Mouse (Mus musculus) heart, embryonic 13.5 days (tissue): ENCODE data around the gene Cryba2. TPM values are rescaled to one million over a fixed set of nuclear protein-coding genes. Genes with fewer than 3 reads are reported as not detected.
A peak's percentile ranks its signal among the peaks of the same experiment; 100 is the strongest.

Source experiments
- ATAC-seq: fragments of 200-750 bp; cut with Nextera tagmentation; 2 replicates; pipeline ENCODE4 v1.8.0; 2017; ENCODE audit warnings: moderate TSS enrichment; ENCODE audit not compliant: insufficient number of reproducible peaks, low FRiP score, low TSS enrichment; ENCODE audit errors: extremely low read depth
- H3K27ac ChIP-seq: fragments of 300-500 bp; sonication (generic); replicated peaks from 2 replicates; pipeline ENCODE4 v1.5.1; 2015; ENCODE audit warnings: moderate library complexity, mild to moderate bottlenecking, inconsistent platforms
- H3K27me3 ChIP-seq: fragments of 300-500 bp; sonication (generic); replicated peaks from 2 replicates; pipeline ENCODE4 v1.6.1; 2015; ENCODE audit warnings: mild to moderate bottlenecking, inconsistent platforms
- H3K36me3 ChIP-seq: fragments of 300-500 bp; sonication (generic); 2 replicates; pipeline ENCODE4 v1.6.1; 2015; ENCODE audit warnings: mild to moderate bottlenecking, inconsistent platforms
- H3K4me1 ChIP-seq: fragments of 300-500 bp; sonication (generic); 2 replicates; pipeline ENCODE4 v1.6.1; 2015; ENCODE audit warnings: inconsistent platforms
- H3K4me2 ChIP-seq: fragments of 300-500 bp; sonication (generic); 2 replicates; pipeline ENCODE4 v1.6.1; 2015; ENCODE audit warnings: inconsistent platforms, mild to moderate bottlenecking, moderate library complexity
- H3K4me3 ChIP-seq: fragments of 300-500 bp; sonication (generic); 2 replicates; pipeline ENCODE4 v1.5.1; 2015; ENCODE audit warnings: moderate library complexity, mild to moderate bottlenecking, inconsistent platforms
- H3K9ac ChIP-seq: fragments of 300-500 bp; sonication (generic); 2 replicates; pipeline ENCODE4 v1.6.1; 2015; ENCODE audit warnings: inconsistent platforms, mild to moderate bottlenecking, moderate library complexity
- H3K9me3 ChIP-seq: fragments of 300-500 bp; sonication (generic); 2 replicates; pipeline ENCODE4 v1.6.1; 2016; ENCODE audit warnings: inconsistent platforms
- WGBS: fragments of 180-500 bp; shearing (Covaris S2); methylation state at CpG from one replicate; pipeline ENCODE4 v1.1.7; 2015; ENCODE audit warnings: mixed read lengths; 5-methylcytosine and 5-hydroxymethylcytosine counted together
- polyA plus RNA-seq: library from polyadenylated mRNA; unstranded; fragments of >200 nt; fragmentation: Nextera tagmentation; extraction: Ambion mirVana; gene quantifications from 2 replicates; pipeline ENCODE4 v1.2.1, GENCODE M21; 2015

The Cryba2 gene
- polyA plus RNA-seq, 1 experiment from 2014 or later, result not detected

GRCm38 (mm10) chr1:74900341-74901285, 7.7 kb upstream of the Cryba2 start:
- Histone ChIP-seq H3K4me1 (peaks cover 25% of the 10 kb centered on the region), H3K4me2 (peak overlapping the region; percentile 67), H3K4me3 (peak overlapping the region; percentile 43), H3K27ac (no peak overlapping the region), H3K9me3 (no peaks in the 10 kb centered on the region), H3K36me3 (no peaks in the 10 kb centered on the region), H3K27me3 (peaks cover 100% of the 10 kb centered on the region), H3K9ac (no peak overlapping the region)
- under 1% methylated on average over 60 of the region's 66 CpGs for WGBS
- ATAC-seq, result no peak

GRCm38 (mm10) chr1:74898656-74899431, 5.9 kb upstream of the Cryba2 start:
- 6% methylated on average over 5 of the region's 10 CpGs for WGBS
- peaks cover 25% of the 10 kb centered on the region for H3K4me1 ChIP-seq
- H3K36me3 ChIP-seq, result no peaks in the 10 kb centered on the region
- H3K4me3 ChIP-seq, result no peak overlapping the region
- H3K9ac ChIP-seq, result no peak overlapping the region
- no peak for ATAC-seq
- H3K27ac ChIP-seq, result no peak overlapping the region
- no peaks in the 10 kb centered on the region for H3K9me3 ChIP-seq
- no peak overlapping the region for H3K4me2 ChIP-seq
- peaks cover 100% of the 10 kb centered on the region for H3K27me3 ChIP-seq

- H3K9ac ChIP-seq, result no peak overlapping the region
- H3K36me3 ChIP-seq, result no peaks in the 10 kb centered on the region
- H3K27me3 ChIP-seq, result peaks cover 100% of the 10 kb centered on the region
- no peak for ATAC-seq
- H3K27ac ChIP-seq, result no peak overlapping the region
- 6% methylated on average over 7 of the region's 7 CpGs for WGBS
- H3K4me2 ChIP-seq, result no peak overlapping the region
- no peaks in the 10 kb centered on the region for H3K9me3 ChIP-seq
- H3K4me1 ChIP-seq, result peaks cover 28% of the 10 kb centered on the region
- H3K4me3 ChIP-seq, result no peak overlapping the region
Observed at GRCm38 (mm10) chr1:74897976-74898375, 5.0 kb upstream of the Cryba2 start.

GRCm38 (mm10) chr1:74894966-74895365, 2.0 kb upstream of the Cryba2 start:
- Histone ChIP-seq H3K27ac (no peak overlapping the region), H3K9me3 (no peaks in the 10 kb centered on the region), H3K36me3 (no peaks in the 10 kb centered on the region), H3K4me1 (peaks cover 23% of the 10 kb centered on the region), H3K4me2 (no peak overlapping the region), H3K27me3 (peaks cover 100% of the 10 kb centered on the region), H3K9ac (no peak overlapping the region), H3K4me3 (no peak overlapping the region)
- WGBS, result 20% methylated on average over 4 of the region's 4 CpGs
- no peak for ATAC-seq

- peak overlapping the region; percentile 8 for H3K4me2 ChIP-seq
- peaks cover 96% of the 10 kb centered on the region for H3K27me3 ChIP-seq
- no peak overlapping the region for H3K9ac ChIP-seq
- ATAC-seq, result no peak
- H3K36me3 ChIP-seq, result no peaks in the 10 kb centered on the region
- WGBS, result 3% methylated on average over 39 of the region's 39 CpGs
- H3K4me3 ChIP-seq, result no peak overlapping the region
- no peaks in the 10 kb centered on the region for H3K9me3 ChIP-seq
- no peak overlapping the region for H3K27ac ChIP-seq
- peaks cover 8% of the 10 kb centered on the region for H3K4me1 ChIP-seq
Observed at GRCm38 (mm10) chr1:74892351-74893133, 401 bp downstream of the Cryba2 start.

- WGBS, result 0% methylated on average over 7 of the region's 8 CpGs
- Histone ChIP-seq H3K27me3 (peaks cover 96% of the 10 kb centered on the region), H3K4me2 (no peak overlapping the region), H3K4me1 (peaks cover 8% of the 10 kb centered on the region), H3K27ac (no peak overlapping the region), H3K9ac (no peak overlapping the region), H3K9me3 (no peaks in the 10 kb centered on the region), H3K36me3 (no peaks in the 10 kb centered on the region), H3K4me3 (no peak overlapping the region)
- no peak for ATAC-seq
Observed at GRCm38 (mm10) chr1:74891513-74891912, 1.4 kb downstream of the Cryba2 start.

- Histone ChIP-seq H3K9ac (peak within 1 kb of the TSS; percentile 69), H3K36me3 (no peaks in the 10 kb centered on the region), H3K4me3 (peak within 1 kb of the TSS; percentile 48), H3K27me3 (peaks cover 96% of the 10 kb centered on the region), H3K9me3 (no peaks in the 10 kb centered on the region), H3K4me2 (peak within 1 kb of the TSS; percentile 72), H3K27ac (peak within 1 kb of the TSS; percentile 46; the same call in 1 of the 2 replicates), H3K4me1 (peaks cover 34% of the 10 kb centered on the region)
- under 1% methylated on average over 40 of the region's 43 CpGs for WGBS
- no peak for ATAC-seq
Observed at GRCm38 (mm10) chr1:74885369-74886042, 7.4 kb downstream of the Cryba2 start, which contains the start of gene Fev. Fev (minus strand) TSS chr1:74885419.

- under 1% methylated on average over 57 of the region's 57 CpGs for WGBS
- peak overlapping the region; percentile 72 for H3K4me2 ChIP-seq
- H3K27ac ChIP-seq, result peak overlapping the region; percentile 46; the same call in 1 of the 2 replicates
- H3K4me1 ChIP-seq, result peaks cover 34% of the 10 kb centered on the region
- peak overlapping the region; percentile 48 for H3K4me3 ChIP-seq
- H3K9me3 ChIP-seq, result no peaks in the 10 kb centered on the region
- peaks cover 95% of the 10 kb centered on the region for H3K27me3 ChIP-seq
- no peaks in the 10 kb centered on the region for H3K36me3 ChIP-seq
- H3K9ac ChIP-seq, result peak overlapping the region; percentile 69
- 0 out of 2 replicates have a peak, but pooled peaks have one; percentile 19 for ATAC-seq
Observed at GRCm38 (mm10) chr1:74884196-74885141, 8.5 kb downstream of the Cryba2 start.

- H3K4me2 ChIP-seq, result no peak overlapping the region
- WGBS, result 9% methylated on average over 5 of the region's 5 CpGs
- peaks cover 98% of the 10 kb centered on the region for H3K27me3 ChIP-seq
- H3K4me1 ChIP-seq, result peaks cover 34% of the 10 kb centered on the region
- H3K9me3 ChIP-seq, result no peaks in the 10 kb centered on the region
- ATAC-seq, result no peak
- H3K4me3 ChIP-seq, result no peak overlapping the region
- no peaks in the 10 kb centered on the region for H3K36me3 ChIP-seq
- H3K27ac ChIP-seq, result no peak overlapping the region
- H3K9ac ChIP-seq, result no peak overlapping the region
Observed at GRCm38 (mm10) chr1:74883441-74883840, 9.5 kb downstream of the Cryba2 start.
